Mouse (Mus musculus) embryo, embryonic 11 days (tissue): ENCODE measurements around the gene Ccdc51.

Experiments
- DNase-seq: peaks from one replicate; pipeline ENCODE4 v3.0.0-alpha.2; 2015

The Ccdc51 gene

DNA sequence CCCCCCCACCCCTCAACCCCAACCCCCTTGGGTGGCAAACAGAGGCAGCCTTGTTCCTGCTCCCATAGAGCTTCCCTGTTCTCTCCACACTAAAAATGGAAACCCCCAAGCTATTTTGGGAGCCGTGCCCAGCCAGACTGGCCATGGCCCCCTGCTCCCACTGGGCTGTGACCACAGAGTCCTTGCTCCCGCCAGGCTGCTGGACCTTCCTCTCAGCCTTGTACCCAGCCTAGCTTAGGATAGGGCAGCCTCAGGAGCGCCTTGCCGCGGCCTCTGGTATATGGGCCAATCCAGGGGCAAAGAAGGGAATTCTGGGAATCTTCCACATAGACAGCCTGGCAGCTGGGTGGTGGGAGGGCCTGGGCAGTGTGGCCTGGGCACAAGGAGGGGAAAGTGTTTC, 15.5 kb downstream of the Ccdc51 start:
- DNase-seq = no peak

DNA sequence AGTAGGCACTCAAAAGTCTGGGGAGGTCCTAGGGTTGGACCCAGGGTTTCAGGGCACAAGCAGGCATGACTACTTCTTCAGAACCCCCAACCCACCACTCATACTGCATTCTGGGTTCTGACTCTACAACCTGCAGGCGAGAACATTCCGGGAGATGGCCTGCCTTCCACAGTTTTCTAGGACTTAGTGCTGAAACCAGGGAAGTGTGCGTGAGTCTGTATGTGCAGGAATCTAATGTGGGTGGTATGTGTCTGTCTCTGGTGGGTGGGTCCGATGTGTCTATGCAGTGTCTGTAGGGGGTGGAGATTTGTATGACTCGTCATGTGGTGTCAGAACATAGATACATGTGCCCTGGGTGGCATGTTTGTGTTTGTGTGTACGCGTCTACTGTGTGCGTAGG, 16.1 kb downstream of the Ccdc51 start:
- no peak for DNase-seq

DNA sequence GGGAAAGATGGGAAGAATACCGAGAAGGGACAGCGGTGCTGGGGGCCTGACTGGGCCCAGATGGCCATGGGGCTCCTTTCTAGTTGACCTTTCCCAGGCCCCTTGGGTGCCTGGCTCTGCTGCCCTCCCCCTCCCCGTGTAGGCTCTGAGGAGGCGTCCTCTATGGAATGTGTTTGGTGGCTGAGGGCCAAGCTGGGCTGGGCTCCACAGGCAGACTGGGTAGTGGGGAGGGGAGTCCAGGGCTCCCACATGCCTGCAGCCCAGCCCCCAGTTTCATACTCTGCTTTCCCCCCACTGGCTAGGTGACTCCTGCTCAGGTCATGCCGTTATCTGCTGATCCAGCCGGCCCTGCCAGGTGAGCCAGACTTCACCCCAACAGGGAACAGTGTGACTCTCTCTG, 16.7 kb downstream of the Ccdc51 start:
- DNase-seq = no peak

DNA sequence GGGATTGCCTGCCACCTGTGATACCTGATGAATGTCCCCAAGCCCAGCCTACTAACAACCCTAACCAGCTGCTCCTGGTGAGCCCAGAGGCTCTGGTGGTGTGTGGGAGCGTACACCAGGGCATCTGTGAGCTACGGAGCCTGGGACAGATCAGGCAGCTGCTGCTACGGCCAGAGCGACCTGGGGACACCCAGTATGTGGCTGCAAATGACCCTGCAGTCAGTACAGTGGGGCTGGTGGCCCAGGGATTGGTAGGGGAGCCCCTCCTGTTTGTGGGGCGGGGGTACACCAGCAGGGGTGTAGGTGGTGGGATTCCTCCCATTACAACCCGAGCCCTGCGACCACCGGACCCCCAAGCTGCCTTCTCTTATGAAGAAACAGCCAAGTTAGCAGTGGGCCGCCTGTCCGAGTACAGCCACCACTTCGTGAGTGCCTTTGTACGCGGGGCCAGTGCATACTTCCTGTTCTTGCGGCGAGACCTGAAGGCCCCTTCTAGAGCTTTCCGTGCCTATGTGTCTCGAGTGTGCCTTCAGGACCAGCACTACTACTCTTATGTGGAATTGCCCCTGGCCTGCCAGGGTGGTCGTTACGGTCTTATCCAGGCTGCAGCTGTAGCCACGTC, 18.1 kb downstream of the Ccdc51 start:
- no peak for DNase-seq

DNA sequence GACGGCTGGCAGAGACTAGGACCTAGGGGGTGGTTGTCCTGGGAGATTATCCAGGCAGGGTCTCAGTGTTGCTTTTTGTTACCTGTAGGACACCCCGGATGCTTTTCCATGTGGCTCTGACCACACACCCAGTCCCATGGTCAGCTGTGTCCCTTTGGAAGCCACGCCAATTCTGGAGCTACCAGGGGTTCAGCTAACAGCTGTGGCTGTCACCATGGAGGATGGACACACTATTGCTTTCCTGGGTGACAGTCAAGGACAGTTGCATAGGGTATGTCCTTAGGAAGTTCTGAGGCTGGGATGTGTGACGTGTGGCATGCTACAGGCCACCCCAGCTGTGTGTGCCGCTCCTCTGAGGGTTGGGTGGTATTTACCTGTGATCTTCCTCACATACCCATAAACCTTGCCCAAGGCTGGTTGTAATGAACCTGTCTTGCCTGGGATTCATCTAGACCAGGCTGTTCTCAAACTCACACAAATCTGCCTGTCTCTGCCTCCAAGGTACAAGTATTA, 19.7 kb downstream of the Ccdc51 start:
- DNase-seq = no peak

DNA sequence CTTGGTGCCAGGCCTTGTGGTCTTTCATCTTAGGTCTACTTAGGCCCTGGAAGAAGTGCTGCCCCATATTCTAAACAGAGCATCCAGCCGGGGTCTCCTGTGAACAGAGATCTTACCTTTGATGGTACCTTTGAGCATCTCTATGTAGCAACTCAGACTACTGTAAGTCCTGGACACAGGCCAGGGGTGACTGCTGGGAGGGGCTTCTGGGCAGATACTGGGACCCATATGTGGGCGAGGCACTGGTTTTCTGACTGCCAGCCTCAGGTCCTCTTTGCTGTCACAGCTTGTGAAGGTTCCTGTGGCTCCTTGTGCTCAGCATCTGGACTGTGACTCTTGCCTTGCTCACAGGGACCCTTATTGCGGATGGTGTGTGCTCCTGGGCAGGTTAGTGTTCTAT, 20.2 kb downstream of the Ccdc51 start:
- no peak for DNase-seq

DNA sequence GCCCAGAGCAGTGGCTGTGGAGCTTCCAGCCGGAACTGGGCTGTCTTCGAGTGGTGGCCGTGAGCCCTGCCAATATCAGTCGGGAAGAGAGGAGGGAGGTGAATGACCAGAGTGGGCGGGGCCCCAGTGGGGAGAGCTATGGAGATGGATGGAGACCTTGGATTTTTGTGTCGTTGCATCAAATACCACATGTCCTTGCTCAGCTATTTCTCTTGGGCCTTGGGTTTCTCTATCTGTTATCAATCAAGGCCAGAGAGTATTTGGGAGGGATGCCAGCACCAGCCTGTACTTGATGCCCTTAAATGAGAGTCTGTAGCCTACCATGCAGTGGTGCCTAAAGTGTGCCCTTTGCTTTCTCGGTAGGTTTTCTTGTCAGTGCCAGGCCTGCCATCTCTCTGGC, 21.0 kb downstream of the Ccdc51 start:
- no peak for DNase-seq

DNA sequence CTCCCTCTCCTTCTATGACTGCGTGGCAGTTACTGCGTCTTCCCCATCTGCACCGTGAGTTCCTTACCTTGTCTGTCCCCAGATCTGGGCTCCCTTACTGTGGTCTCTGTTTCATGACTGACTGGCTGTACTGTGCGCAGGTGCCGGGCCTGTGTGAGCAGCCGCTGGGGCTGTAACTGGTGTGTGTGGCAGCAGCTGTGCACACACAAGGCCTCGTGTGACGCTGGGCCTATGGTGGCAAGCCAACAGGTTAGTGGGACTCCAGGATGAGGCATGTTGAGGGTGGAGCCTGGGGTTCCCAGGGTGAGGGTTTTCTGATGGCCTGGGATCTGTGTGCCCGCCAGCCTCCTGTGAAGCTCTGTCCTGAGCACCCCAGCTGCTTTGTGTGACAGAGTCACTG, 21.8 kb downstream of the Ccdc51 start:
- no peak for DNase-seq

DNA sequence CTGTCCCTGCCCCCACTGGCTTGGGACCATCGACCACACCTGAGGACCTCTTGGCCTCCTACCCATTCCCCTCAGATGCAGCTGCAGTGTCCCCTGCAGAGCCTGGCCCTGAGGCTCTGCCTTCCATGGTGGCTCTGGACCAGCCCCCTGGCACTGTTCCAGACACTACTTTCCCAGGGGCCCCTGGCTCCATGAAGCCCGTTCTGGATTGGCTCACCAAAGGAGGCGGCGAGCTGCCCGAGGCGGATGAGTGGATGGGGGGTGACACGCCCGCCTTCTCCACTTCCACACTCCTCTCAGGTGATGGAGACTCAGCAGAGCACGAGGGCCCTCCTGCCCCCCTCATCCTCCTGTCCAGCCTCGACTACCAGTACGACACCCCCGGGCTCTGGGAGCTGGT, 22.7 kb downstream of the Ccdc51 start:
- no peak for DNase-seq

DNA sequence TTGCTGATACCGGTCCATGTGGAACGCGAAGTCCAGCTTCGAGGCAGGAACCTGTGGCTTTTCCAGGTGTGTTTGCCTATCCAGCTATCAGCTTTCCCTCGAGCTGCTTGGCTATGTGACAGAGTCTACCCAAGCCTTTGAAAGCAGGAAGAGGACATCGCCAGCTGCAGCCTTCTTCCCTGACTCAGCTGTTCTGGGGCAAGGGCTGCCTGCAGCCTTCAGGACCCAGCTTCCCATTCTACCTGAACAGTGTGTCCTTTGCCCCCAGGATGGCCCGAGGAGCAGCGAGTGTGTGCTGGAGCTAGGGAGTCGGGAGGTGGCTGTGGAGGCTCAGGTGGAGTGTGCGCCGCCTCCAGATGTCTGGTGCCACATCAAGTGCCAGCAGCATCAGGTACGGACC, 23.4 kb downstream of the Ccdc51 start:
- DNase-seq = no peak

DNA sequence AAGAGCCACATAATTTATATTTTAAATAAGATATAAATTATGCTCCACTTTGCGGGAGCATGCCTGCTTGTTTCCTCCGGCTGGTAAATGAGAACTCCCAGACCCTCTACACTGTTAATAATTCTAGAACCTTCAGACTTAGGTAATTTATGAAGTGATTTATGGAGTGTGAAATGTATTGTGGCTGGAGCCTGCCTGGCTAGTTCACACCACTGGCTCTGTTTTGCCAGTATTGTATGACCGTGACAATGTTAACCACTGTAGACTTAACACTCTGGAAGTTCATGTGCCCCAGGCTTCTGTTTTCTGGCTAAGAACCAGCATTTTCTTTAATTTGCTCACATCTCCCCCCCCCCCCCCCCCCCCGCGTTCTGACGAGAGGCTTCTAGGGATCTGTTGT, 25.0 kb downstream of the Ccdc51 start:
- no peak for DNase-seq

DNA sequence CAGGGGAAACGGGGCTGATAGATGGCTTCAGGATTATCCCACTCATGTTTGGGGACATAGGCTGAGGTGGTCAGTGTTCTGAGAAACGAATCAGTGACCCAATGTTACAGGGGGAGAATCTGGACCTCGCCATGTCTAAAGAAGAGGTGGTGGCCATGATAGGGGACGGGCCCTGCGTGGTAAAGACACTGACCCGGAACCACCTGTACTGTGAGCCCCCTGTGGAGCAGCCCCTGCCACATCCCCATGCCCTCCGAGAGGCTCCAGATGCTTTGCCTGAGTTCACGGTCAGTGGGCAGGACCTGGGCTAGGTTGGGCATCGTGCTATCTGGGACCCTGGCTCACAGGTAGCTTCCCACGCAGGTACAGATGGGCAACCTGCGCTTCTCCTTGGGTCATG, 27.9 kb downstream of the Ccdc51 start:
- no peak for DNase-seq

DNA sequence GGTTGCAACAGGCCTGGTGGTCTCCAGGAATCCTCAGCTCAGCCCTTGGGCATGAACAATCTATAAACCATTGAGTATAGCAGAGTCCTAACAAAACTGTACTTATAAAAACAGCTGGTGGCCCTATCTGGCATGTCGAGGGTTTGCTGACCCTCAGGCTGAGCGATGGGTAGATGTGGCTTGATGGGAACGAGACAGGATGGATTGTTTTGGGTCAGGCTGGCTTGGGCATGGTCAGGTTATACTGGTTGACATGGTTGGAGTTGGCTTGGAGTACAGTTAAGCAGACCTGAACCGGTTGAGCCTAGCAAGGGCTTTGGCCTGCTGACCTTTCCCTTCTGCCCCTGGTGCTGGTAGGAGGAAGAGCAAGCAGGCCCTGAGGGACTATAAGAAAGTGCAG, 28.8 kb downstream of the Ccdc51 start:
- no peak for DNase-seq

DNA sequence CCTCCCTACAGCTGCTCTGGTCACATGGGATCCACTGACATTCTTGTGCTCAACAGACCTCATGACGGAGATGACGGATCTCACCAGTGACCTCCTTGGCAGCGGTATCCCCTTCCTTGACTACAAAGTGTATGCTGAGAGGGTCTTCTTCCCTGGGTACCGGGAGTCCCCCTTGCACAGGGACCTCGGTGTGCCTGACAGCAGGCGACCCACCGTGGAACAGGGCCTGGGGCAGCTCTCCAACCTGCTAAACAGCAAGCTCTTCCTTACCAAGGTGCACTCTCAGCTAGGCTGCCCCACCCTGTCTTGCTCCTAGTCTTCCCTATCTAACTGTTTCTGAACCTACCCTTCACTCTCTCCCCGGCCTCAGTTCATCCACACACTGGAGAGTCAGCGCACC, 29.3 kb downstream of the Ccdc51 start:
- no peak for DNase-seq

DNA sequence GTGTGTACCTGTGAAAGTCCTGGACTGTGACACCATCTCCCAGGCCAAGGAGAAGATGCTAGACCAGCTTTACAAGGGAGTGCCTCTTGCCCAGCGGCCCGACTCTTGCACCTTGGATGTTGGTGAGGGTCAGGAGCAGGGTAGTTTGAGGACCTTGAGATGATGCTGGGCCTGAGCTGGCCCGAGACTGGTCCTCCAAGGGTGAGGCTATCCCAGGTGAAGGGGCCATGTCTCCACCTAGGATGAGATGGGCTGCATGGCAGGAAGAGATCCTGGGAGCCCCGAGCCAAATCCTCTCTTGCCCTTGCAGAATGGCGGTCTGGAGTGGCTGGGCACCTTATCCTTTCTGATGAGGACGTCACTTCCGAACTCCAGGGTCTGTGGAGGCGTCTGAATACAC, 31.0 kb downstream of the Ccdc51 start:
- no peak for DNase-seq

DNA sequence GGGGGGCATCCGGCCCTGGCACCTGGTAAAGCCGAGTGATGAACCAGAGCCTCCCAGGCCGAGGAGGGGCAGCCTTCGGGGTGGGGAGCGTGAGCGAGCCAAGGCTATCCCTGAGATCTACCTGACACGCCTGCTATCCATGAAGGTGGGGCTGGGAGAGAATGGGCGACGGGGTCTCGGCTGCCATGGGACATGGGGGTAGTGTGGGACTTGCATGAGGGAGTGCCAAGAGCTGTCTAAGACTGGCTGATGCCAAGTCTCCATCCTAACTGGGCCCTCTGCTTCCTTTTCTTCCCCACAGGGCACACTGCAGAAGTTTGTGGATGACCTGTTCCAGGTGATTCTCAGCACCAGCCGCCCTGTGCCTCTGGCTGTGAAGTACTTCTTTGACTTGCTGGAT, 32.0 kb downstream of the Ccdc51 start:
- no peak for DNase-seq

DNA sequence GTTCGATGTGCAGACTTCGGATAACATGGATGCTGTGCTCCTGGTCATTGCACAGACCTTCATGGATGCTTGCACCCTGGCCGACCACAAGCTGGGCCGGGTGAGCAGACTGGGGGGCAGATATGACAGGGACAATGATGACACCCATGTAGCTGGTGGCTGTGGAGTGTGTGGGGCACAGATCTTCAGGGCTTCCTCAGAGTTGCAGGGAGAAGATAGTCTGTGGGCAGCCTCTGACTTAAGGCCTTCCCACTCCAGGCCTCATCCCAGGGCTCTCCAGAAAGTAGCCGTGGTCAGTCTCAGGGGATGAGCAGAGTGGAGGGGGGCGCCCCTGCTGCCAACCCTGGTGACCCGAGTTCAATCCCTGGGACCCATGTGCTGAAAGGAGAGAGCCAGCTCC, 32.6 kb downstream of the Ccdc51 start:
- DNase-seq = no peak

DNA sequence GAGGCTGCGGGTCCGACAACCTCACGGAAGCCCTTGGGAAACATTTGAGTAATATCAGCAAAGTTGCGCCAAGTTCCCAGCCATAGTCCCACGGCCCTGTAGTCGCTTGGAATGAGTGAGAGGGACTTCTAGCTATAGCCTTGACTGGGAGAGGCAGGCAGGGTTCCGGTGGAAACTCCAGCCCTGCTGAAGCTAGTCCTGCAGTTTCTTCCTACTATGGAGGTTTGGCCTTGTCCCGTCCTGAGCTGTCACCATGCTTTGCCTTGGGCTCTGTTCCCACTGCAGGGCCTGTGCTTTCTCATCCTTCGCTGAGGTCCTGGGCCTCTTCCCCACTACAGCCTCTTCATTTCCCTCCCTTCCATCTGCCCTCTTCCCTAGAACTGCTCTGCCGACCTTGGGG, 33.9 kb downstream of the Ccdc51 start:
- DNase-seq = no peak

DNA sequence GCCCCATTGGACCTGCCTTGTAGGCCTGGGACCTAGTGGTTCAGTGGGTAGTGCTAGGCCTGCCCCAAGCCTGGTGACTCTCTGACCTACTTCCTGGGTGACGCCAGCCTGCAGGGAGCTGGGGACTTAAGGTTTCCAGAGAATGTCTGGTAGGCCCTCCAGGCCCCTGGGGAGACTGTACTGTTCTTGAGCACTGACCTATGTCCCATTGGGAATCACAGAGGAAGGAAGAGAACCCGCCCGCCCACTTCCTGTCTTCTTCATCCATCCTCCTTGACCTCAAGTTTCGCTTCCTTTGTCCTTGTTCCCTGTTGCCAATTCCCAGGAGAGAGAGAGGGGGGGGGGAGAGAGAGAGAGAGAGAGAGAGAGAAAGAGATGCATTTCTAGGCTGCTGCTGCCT, 35.8 kb downstream of the Ccdc51 start:
- no peak for DNase-seq

DNA sequence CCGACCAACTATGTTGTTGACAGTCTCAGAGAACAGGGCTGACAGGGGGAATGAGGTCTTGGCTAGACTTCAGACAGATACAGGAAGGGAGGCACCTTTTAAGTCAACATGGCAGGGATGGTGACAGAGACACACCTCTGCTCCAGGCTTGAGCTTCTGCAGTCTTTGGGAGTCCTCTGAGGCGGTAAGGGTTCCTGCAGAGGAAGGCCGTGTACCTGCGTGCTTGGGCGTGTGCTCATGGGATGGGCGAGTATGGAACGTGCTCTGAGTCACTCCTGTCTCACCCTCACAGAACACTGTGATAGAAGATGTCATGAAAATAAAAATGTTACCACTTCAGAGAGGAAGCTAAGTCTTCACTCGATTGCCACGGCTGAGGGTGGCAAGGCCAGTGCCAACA, 37.3 kb downstream of the Ccdc51 start:
- DNase-seq = no peak

DNA sequence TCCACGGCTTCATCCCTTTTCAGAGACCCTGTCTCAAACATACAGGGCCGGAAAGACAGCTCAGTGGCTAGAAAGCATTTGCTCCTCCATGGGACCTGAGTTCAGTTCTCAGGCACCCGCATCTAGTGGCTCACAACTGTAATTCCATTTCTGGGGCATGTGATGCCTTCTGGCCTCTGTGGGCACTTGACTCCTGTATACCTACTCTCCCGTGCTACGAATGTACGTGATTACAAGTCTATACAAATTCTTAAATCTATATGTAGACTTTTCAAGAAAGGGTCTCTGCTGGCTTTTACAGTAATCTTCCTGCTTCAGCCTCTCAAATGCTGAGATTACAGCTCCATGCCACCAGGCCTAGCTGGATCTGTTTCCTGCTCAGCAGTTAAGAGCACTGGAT, 38.7 kb downstream of the Ccdc51 start:
- DNase-seq = no peak

DNA sequence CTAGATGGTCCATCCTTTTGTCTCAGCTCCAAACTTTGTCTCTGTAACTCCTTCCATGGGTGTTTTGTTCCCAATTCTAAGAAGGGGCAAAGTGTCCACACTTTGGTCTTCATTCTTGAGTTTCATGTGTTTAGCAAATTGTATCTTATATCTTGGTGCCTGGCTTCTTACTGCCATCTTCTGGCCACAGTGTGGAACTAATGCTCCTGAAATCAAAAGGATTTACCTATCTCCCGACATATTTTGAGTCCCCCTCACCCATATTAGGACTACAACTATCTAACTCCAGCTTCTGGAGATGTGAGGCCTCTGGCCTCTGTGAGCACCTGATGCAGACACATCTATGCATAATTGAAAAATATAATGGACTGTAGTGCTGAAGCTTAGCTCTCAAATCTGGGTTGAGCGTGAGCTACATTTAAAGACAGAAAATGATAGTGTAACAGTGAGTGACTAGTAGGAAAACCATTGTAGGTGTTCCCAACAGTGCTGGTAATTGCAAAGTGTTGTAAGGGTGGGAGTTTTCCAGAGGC, 40.3 kb downstream of the Ccdc51 start:
- peak; percentile 43 for DNase-seq

DNA sequence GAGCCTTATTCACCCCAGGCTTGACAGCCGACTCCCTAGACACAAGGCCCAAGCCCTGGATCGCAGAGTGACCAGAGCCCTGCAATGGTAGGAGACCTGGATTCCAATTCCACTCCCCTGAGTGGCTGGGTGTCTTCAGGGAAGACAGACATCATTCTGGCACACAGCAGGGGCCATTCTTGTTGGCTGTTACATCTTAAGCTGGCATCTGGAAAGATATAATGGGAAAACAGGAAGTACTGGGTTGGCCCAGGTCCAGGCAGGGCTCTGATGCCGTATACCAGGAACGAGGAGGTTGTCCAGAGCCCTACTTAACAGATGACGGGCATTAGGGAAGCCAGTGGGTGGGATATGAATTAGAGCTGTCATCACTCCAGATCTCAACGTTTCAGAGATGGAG, 41.0 kb downstream of the Ccdc51 start:
- no peak for DNase-seq

DNA sequence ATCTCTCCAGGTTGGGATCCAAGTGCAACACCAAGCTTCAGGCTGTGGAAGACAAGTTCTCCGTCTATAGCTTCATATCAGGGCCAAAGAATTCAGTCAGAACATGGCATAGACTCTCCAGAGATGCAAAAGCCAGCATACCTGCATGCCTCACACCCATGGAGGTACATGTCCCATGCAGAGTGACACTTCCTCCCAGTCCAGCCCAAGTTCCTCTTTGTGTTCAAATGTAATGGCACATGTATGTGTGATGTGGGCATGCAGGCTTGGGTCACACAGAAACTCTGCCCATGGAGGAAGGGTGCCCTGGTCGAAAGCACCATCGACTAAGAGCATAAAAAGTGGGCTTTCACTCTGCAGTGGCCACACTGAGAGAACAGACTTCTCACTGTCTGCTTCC, 41.9 kb downstream of the Ccdc51 start:
- no peak for DNase-seq

DNA sequence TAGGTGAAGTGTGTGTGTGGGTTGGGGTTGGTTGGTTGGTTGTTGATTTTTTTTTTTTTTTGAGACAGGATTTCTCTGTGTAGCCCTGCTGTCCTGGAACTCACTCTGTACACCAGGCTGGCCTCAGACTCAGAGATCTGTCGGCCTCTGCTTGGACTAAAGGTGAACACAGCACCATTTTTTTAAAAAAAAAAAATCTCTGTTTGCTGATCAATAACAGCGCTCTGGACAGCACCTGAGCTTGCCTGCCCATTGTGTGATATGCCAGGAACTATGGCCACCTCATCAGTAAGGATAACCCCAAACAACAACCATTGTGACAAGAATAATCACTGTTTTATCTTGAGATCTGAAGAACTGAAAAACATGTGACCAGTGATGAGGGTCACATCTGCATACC, 42.8 kb downstream of the Ccdc51 start:
- DNase-seq = no peak

DNA sequence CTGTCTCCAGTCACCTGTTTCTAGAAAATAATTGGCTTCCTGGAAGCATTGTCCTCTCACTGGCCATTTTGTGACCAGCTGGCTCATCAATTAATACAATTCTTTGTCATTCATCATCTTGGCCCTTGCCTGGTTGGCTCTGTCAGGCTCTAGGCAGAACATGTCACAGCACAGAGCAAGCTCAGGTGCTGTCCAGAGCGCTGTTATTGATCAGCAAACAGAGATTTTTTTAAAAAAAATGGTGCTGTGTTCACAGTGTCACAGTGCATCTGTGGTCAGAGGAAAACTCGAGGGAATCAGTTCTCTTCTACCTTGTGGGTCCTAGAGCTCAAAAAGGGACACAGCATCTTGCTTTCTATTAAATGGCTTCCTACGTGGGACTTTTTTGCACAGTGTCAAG, 43.2 kb downstream of the Ccdc51 start:
- no peak for DNase-seq
